Mouse (Mus musculus) olfactory bulb, adult 2 months (tissue): ENCODE measurements at regions not wholly inside any gene's neighbourhood (a gene's known extent, or its start where the extent isn't known, plus 50 kb on each side); places are given as distances from the start of the nearest gene placed in this dataset.

Experiments
- CTCF ChIP-seq: fragments of 200-500 bp; IDR thresholded peaks from 2 replicates; pipeline ENCODE4 v1.5.1; 2012; ENCODE audit warnings: low read depth, mild to moderate bottlenecking, low read length, moderate library complexity; ENCODE audit not compliant: insufficient read depth
- POLR2A ChIP-seq: fragments of 200-500 bp; IDR thresholded peaks from 2 replicates; pipeline ENCODE4 v1.6.1; 2012; ENCODE audit warnings: mild to moderate bottlenecking, low read depth, low read length, moderate library complexity; ENCODE audit not compliant: insufficient read depth

GRCm38 (mm10) chr9:101714805-101715204 lies 146.8 kb upstream of the 9630041A04Rik start:
- TF ChIP-seq POLR2A (no peak), CTCF (no peak)
